Mouse (Mus musculus) kidney, adult 2 months (tissue): Measurements from ENCODE around the gene Tgds.

Experiments
- CTCF ChIP-seq: fragments of 200-500 bp; conservative IDR thresholded peaks from 2 replicates; pipeline ENCODE4 v1.5.1; 2011; ENCODE audit warnings: low read depth, mild to moderate bottlenecking, control low read depth, low read length, moderate library complexity, mixed read lengths; ENCODE audit not compliant: insufficient read depth, insufficient read length
- POLR2A ChIP-seq: fragments of 200-500 bp; IDR thresholded peaks from one replicate; pipeline ENCODE4 v1.6.1; 2011; ENCODE audit warnings: low read depth, low read length, control low read depth

- no peak for TF ChIP-seq POLR2A
- TF ChIP-seq CTCF, result no peak
Observed at GRCm38 (mm10) chr14:118156740-118157139, 24.2 kb upstream of the Tgds start.
